Mouse (Mus musculus): ENCODE data around the gene Polr2e.

Polr2e gene

DNA sequence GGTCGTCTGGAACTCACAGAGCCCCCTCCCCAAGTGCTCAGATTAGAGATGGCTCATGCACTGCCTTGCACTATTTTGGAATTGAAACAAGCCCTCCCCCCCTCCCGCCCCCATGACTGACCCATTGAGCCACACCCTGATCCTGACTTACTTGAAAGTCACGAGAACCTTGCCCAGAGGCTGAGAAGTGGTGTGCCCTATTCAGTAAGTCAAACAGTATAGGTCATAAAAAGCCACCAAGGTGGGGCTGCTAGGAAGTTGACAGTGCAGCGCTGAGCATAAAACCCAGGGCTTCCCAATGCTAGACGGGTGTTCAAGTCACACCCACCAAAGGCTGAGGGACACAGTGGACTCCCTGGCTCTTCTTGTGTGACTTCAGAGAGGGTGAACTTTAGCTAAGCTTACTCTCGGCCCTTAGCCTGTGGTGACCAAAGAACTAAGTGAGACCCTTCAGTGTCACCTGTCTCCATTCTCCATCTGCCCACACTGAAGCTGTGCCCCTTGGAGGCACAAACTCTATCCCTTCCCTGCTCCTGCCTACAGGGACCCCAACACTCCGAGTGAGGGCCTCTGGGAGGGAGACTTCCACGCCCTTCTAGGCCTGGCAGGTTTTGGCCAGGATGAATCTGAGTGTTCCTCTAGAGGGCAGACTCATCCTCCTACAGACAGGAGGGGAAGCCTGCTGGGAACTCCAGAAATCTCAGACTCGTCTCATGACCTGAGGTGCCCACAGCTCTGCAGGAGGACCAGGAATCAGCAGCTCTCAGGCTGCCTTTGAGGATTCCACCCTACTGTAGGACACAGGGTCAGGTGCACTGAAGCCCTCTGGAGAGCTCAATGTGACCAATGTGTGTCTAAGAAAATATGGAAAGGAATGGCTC is 5.8 kb downstream of the Polr2e start:
- no peak for DNase-seq

GRCm38 (mm10) chr10:80032799-80033480 is 6.7 kb downstream of the Polr2e start:
- no peak for DNase-seq

DNA sequence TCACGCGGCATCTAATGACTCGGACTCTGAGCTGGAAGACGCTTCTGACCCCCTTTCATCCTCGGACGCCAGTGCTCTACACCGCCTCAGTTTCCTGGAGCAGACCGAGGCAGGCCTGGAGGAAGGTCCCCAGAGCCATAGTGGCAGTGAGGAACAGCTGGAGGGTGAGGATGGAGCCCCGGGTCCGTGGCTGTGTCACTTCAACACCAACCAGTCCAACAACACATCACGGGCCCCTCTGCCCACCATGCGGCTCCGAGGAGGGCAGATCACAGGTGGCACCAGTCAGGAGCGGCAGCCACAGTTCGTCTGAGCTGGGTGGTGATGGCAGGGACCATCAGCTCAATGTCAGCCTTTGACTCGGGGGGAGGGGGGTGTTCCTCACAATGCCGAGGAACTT is 8.9 kb downstream of the Polr2e start:
- no peak for DNase-seq

DNA sequence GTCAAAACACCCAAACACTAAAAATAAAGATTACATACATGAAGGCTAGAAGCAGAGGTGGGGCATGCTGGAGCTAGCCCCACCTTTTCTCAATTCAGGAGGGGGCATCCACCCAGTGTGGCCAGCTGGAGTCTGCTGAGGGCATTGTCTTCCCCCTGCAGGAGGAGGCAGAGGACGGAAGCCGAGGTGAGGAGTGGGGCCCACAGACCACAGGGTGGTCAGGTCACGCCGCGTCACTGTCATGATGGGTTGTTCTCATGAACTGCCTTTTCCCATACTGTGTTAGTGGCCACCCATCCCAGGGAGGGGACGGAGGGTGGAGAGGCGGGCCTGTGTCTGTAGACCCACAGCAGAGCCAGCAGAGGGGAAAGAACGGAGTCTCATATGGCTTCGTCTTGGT is 9.4 kb downstream of the Polr2e start:
- DNase-seq = no peak

GRCm38 (mm10) chr10:80028521-80028846 is 11.1 kb downstream of the Polr2e start:
- DNase-seq = no peak

DNA sequence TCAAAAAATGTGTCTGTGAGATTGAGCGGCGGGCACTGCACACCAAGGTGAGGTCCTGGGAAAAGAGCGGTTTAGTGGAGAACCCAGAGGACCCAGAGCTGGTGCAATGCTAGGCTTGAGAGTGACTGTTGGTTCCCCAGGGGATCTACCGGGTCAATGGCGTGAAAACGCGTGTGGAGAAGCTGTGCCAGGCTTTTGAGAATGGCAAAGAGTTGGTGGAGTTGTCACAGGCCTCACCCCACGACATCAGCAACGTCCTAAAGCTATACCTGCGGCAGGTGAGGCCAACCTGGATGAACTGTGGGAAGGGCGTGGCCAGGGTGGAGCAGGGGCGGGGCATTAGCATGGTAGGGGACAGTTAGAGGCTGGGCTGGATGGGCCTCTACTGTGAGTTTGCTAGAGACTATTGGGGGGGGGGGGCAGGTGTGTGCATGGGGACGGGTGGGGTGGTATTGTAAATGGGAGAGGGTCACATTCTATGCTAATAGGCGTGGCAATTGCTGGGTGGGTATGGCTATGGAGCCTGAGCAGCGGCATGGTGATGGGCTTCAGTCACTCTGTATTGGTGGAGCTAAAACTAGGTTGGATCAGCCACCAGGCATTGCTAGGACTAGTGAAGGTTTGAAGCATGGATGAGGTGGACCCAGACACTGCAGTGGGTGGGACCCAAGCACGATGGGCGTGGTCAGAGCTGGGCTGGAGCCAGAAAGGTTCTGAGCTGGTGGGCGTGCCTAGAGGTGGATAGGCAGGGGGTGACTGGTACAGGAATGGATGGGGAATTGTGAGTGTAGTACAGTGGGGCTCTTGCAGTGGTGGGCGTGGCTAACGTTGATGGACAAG is 11.7 kb downstream of the Polr2e start:
- DNase-seq = no peak

DNA sequence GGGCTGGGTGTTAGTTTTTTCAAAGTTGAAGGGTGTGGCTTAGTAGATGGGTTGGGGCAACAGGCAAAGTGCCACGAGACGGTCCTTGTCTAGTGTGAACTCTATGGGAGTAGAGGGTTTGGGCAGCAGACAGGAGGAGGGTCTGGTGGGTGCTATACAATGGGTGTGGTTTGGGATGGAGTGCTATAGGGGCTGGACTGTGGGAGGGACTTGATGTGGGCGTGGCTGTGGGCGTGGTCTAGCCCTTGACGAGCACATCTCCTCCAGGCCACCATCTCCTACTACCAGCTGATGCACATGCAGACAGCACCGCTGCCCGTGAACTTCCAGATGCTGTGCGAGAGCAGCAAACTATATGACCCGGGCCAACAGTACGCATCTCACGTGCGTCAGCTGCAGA is 13.7 kb downstream of the Polr2e start:
- DNase-seq = no peak

DNA sequence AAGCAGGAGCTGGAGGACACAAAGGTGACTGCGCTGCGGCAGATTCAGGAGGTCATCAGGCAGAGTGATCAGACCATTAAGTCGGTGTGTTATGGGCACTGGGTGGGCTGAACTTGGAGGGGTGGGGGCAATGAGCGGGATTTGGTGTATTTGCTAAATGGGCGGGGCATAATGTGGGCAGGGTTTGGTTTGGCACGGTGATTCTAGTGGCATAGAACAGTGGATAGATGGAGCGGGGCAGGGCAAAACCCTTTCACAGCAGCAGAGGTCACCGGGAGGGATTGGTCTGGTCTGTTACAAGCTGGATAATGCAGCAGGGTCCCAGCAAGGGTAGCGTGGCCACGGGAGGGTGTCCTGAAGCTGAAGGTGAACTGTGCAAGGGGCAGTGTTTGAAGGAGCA is 14.1 kb downstream of the Polr2e start:
- DNase-seq = no peak

GRCm38 (mm10) chr10:80025044-80025347 is 14.6 kb downstream of the Polr2e start:
- no peak for DNase-seq

DNA sequence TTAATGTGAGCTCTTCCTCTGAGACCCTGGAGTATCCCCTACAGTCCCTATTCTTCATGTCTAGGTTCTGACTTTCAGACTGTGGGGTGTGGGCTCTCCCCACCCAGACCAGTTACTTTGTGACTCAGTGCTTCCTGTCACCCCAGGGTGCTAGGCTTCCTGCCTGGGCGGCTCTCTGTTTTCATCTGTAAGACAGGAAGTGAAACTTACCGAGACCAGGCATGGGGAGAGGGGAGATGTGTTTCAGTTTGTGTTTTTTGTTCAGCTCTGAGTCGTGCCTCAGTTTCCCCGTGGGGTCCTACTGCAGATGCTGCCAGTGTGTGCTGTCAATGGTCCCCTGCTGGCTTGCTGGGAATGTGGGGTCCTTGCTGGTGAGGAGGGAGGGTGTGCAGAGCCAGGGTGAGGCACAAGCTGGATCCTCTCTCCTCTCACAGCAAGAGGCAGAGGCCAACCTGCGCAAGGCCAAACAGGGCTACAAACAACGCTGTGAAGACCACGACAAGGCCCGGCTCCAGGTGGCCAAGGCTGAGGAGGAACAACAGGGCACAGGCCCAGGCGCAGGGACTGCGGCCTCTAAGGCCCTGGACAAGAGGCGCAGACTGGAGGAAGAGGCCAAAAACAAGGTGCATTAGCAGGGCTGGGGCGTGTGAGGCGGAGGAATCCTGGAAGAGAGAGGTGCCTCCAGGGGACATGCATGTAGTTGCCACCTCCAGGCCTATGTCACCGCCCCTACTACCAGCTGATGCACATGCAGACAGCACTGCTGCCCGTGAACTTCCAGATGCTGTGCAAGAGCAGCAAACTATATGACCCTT is 15.2 kb downstream of the Polr2e start:
- DNase-seq = no peak

DNA sequence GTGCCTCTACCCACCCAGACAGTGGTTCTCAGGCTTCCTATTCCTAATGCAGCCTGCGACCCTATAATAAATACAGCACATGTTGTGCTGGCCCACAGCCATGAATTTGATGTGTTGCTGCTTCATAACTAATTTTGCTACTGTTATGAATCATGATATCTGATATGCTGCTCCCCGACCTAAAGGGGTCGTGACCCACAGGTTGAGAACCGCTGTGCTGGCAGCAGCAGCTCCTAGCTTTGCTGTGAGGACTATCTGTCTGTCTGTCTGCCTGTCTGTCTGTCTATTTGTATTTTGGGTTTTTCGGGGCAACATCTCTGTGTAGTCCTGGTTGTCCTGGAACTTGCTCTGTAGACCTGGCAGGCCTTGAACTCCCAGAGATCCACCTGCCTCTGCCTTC is 15.8 kb downstream of the Polr2e start:
- DNase-seq = no peak

GRCm38 (mm10) chr10:80022806-80023205 is 16.8 kb downstream of the Polr2e start:
- no peak for DNase-seq

DNA sequence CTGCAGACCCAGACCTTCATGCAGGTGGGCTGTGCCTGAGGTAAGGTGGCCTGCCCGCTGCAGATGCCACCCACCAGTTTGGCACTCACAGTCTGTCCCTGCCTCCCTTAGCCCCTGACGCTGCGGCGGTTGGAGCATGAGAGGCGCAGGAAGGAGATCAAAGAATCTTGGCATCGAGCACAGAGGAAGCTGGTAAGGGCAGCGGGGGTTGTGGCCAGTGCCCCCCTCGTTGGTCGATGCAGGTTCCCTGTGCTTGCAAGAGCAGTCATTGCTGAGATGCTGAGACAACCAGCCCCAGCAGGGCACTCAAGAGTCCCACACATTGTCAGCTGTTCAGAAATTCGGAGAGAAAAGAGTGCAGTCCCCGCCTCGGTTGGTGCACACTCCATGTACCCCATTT is 17.4 kb downstream of the Polr2e start:
- DNase-seq = no peak

DNA sequence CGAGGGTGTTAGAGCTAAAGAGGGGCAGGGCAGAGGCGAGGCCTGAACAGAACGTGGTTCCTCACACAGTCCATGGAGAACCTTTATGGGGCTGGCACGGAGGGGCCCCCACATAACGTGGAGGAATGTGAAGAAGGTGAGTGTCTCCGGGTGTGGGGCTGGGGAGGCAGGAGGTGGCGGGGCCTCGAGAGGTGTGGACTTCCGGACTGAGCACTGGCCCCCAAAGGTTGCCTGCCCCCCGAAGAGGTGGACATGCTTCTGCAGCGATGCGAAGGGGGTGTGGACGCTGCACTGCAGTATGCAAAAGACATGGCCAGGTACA is 18.3 kb downstream of the Polr2e start:
- DNase-seq = no peak

GRCm38 (mm10) chr10:80020603-80021319 is 18.8 kb downstream of the Polr2e start:
- DNase-seq = no peak

DNA sequence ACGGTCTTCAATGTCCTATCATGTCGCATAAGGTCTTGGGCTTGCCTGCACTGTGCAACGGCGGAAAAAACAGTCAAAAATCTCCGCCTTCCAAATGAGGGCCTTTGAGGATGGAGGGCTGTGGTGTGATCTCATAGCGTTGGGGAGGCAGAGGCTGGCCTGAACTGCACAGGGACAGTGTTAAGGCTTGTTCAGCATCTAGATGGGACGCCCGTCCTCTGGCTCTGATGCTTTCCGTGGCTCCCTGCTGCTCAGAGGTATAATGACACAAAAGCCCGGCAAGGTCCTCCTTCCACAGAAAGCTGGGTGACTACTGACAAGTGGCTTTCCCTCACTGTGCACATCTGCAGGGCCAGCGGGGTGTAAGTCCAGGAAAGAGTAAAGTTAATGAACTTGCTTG is 19.4 kb downstream of the Polr2e start:
- no peak for DNase-seq

DNA sequence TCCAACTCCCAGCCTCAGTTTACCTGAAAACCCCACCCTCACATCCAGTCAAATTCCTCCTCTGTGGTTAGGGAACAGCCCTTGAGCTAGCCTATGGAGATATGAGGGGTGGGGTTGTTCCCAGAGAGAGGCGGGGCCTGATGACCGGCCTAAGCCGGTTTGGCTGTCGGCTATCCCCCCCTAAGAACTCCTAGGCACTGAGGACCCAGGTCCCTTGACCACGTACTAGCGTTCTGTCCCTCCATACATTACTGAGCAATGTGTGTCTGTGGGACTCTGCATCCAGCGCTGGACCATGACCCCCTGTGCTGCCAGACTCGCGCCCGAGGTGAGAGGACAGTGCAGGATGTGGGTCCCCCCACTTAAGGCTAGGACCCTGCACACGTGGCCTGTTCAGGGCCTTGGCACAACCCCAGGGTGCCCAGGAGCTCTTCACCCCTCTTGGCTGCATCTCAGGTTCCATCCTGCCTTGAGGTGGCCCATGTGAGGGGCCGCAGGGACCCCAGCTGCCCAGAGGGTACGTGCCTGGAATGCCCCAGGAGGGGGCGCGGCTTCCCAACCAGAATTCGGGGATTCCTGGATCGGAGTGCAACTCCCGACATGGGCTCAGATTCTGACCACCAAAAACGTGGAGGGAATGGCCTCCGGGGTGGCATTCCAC is 20.0 kb downstream of the Polr2e start:
- DNase-seq = no peak

DNA sequence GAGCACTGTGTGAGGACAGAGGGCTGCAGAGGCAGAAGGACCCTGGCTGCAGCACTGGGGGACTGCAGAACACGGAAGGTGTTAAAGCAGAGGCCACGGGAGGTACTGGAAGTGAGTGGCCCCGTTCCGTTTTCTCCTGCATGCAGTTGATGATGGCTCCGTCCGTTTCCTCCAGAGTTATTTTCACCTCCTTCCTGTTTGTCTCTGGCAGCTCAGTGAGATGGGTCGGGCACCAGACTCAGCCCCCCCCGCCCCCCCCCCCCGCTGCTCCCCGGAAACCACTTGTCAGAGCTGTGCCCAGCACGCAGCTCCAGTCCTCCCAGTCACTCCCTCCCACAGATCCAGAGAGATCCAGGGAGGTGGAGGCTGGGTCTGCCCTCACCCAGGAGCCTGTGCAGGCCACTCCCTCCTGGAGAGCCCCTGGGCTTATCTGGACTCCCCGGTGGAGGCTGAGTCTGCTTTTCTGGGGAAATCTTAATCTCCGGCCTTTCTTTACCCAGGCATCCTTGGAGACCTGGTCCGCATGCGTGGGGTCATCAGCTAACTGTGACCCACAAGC is 20.8 kb downstream of the Polr2e start:
- DNase-seq = no peak

- no peak for DNase-seq
Measured at GRCm38 (mm10) chr10:80017771-80018170, 21.8 kb downstream of the Polr2e start.

DNA sequence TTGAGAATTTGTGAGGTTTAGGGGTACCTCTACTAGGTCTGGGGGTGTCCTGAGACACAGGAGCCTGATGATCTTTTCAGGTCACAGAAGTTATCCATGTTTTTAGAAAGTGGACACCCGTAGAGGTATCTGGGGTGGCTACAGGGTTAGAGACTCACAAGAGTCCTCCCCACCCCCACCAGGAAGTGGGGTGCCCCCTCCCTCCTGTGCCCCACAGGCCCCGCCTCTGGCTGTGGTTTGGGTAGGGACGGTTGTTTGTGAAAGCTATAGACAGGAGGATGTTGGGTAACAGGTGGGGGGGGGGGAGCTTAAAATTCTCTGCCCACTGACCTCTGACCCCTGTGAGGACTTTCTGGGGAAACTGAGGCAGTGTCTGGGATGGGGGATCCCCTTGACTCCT is 22.2 kb downstream of the Polr2e start:
- no peak for DNase-seq

DNA sequence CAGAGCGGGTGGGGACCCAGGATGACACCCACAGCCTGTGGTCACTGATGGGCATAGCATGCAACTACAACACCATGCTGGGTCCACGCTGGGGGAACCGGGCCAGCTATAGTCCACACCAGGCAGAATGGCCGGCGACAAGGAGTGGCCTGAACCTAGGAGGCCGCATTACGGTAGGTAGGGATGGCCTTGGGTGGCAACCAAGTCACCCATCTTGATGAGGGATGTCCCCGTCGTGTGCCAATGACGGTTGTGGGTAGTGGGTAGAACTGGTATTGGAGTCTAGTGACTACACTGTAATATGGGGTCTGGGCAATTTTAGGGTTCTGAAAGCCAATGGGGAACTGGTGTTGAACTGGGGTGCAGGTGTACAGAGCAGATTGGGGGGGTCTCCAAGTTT is 22.7 kb downstream of the Polr2e start:
- DNase-seq = no peak

- no peak for DNase-seq
Measured at GRCm38 (mm10) chr10:80016511-80016910, 23.1 kb downstream of the Polr2e start, which contains the start of gene Arhgap45. Gene Arhgap45, plus strand, starts transcription at chr10:80016653.

All from right cerebral cortex, postnatal 25 days (tissue).